Mouse (Mus musculus): ENCODE data around the gene Defb35. TPM values are rescaled to one million over a fixed set of nuclear protein-coding genes. Genes with fewer than 3 reads are reported as not detected.
A peak's percentile ranks its signal among the peaks of the same experiment; 100 is the strongest.
"Not testable (repeated sequence)": the region's sequence is repeated elsewhere in the genome, so short reads cannot be mapped to it uniquely, and the experiment has no call there.

The Defb35 gene
- not detected for total RNA-seq (2021)
- long read RNA-seq, experiment 1: 0 reads
- long read RNA-seq, experiment 2: 0 reads

DNA sequence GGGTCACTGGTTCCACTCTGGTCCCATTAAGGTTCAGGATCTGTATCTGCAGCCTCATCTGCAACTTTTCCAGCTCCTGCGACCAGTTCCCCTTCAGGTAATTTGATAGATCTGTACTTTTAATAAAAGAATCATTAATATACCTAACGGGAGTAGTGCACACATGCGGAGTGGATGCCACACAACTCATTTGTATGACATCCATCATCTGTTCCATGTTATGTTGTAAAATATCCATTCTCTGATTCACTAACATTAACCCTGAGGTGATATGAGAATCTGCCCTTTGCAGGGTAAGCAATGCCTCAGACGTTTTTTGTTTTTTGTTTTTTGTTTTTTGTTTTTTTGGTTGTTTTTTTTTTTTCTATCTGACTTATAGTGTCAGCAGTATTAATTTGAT is at the start of gene Defb35:
Gene Defb35 (plus strand): TSS at position 301 of the 400 bp plus-strand sequence.
- DNase-seq: not testable (repeated sequence)

DNA sequence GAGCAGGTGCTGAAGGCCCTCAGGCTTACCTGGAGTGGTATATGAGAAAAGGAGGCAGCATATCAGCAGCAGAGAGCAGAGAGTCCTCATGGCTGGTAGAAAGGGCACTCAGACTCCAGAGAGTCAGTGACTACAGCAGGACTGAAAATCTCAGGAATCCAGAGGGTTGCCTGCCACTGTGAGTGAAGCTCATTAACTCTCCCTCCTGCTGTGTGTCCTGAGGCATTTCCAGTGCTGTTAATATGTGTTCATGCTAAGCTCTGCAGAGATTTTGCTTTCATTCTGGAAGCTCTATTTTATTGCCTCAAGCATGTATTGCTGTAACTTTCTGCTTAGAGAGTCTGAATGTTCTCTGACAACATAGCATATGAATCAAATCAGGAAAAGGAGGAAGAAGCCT is 31.9 kb upstream of the Defb35 start, which contains the start of gene Defb11:
Gene Defb11 (minus strand): TSS at position 123 of the 400 bp plus-strand sequence.
- DNase-seq: not testable (repeated sequence)

DNA sequence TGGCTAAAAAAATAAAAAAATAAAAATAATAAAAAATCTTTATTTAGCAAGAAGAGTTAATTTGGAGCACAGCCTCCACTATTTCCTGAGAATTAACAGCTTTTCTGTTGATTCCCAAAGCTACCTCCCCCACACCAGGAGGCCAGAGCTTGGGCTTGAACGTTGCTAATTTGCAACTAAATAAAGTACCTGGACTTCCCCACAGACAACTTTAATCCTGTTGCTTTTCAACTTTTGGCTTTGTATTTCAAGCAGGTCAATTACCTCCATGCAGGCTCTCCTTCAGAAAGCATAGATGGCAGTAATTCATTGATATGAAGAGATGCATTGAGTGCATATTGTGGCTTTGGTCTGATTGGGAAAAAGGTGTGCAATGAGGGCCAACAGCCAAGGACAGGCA is 26.2 kb upstream of the Defb35 start:
- DNase-seq: no peak

DNA sequence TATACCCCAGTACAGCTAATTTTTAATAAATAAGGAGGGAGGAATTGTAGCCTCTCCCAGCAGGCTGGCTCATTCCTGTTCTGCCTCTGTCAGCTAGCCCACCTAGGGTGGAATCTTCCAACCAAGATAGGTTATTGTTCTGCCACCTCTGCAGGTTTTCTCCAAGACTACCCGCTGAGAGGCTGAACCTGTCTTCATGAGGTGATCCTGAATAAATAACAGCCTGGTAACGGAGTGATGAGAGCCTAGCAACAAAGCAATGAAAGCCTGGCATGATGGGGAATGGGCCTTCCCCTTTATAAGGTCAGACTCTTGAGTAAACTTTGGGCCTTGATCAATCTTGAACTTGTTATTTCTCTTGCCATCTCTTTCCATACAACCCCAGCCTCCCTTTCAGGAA is 25.6 kb upstream of the Defb35 start:
- no peak for DNase-seq

DNA sequence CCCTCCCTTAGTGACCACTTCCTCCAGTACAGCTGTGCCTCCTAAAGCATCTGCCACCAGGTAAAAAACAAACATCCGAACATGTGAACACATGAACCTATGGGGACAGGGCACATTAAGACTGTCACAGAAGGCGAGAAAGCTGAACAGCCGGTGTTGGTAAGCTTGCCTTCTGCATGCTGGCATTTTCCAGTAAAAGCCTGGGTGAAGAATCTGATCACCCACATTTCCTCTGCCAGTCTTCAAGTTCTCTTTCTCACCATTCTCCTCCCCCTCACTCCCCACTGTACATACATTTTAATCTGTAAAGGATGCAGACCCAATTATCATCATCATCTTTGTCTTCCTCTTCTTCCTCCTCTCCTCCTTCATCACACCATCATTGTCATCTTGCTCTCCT is 22.5 kb upstream of the Defb35 start:
- DNase-seq: no peak

DNA sequence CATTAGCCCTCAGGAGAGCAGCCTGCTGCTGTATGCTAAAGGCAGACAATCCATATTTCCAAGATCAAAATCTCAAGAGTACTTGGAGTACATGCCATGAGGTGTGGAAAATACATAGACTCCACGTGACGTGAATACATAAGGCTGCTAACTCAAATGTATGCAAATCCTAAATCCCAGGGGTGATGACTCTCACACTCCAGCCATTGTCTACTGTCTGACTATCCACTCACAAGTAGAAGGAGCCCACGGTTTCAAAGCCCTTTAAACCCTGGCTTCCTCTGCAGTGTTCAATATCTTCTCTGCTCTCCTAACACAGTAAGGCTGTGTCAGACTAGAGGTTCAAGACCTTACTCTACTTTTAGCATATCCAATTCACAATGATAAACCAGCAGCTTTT is 7.4 kb upstream of the Defb35 start:
- DNase-seq: not testable (repeated sequence)

DNA sequence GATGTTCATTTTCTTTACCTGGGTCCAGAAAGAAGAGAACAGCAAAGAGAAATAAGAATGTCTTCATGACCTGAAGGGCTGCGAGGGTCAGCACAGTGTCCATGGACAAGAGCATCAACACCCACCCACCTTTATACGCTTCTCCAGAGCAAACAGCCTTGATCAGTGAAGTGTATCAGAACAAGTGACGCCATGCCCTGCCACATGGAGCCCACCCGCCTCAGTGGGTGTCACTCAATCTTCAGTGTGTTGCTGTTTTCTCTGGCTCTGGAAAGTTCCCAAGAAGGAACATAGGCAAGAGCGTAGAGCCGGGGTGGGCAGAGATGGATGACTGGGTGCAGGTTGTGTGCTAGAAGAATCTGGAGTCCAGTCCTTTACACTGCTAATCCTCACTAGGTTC is 5.5 kb upstream of the Defb35 start, which contains the start of gene Defb15:
Gene Defb15 (minus strand): TSS at position 101 of the 400 bp plus-strand sequence.
- no peak for DNase-seq

DNA sequence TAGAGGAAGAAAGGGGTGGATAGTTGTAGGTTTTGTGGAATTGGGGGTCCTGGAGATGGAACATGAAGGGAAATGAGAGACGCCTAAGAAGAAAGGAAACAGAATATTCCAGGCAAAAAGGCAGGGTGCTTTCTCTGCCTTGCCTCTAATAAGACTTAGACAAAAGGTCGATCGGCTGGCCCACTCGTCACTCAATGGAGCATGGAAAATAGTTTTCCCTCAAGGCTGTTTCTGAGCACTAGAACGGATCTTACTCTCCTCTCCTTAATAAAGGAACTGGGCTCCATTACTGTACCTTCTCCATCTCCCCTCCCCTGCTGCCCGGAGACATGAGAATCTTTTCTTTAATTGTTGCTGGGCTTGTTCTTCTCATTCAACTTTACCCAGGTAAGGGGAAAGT is 8.3 kb downstream of the Defb35 start, which contains the start of gene Defb13:
Gene Defb13 (plus strand): TSS at position 301 of the 400 bp plus-strand sequence.
- DNase-seq: no peak

DNA sequence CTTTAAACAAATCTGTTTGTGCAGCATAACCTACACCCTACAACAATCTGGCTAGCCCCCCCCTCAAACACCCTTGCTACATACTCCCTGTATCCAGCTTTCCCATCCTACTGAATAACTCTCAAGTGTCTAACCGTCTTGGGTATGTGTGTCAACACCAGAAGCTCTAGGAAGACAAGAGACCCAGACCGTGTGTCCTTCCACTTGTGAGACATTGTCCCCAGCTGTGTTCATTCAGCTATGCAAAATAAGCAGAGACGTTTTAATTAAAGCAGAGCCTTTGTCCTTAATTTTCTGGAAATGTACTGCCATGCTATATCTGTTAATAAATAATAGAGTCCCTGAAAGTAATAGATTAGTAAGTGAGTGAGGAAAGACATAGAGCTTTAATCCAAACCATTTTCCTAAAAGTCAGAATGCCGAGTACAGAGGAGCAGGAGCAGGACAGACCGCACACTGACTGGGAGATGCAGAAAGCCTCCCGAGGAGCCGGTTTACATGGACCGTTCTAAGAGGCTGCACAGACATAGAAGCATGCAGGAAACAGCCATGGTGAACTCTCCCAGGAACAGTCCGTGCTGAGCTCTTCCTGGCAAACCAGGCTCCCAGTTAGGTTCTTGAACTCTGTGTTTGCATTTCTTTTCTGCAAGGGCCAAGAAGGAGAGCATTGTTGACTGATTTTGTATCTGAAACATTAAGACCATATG is 9.3 kb downstream of the Defb35 start:
- DNase-seq: no peak

DNA sequence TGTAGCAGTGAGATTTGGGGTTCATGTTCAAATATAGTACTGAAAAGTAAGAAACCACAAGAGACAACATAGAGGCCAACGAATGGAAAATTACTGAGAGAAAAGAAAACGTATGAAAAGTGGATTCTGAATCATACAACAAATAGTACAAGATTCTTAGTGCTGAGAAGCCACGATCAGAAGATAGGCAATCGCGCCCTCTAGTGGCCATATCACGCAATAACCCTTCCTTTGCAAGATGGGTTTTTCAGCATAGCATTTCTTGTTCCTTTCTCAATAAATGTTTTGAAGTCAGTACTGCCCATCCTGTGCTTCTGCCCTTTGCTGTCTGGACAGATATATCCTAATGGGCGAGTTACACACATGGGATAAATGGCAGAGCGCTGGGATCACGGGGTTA is 17.2 kb downstream of the Defb35 start:
- DNase-seq: peak; percentile 50 to 65

DNA sequence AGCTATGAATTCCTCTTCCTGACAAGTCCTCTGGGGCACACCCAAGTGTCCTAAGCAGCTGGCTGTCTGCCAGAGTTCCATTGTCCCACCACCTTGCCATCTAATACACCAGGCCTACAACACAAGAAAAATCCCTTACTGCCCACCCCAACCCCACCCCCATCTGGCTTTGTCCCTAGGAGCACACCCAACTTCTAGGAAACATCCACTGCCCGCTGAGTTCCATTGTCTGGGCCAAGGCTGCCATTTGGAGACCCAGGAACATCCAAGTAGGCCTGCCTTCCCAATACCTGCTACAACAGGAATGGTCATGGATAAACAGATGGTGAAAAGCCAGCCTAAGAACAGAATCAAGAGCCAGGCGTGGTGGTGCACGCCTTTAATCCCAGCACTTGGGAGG is 18.2 kb downstream of the Defb35 start:
- no peak for DNase-seq

DNA sequence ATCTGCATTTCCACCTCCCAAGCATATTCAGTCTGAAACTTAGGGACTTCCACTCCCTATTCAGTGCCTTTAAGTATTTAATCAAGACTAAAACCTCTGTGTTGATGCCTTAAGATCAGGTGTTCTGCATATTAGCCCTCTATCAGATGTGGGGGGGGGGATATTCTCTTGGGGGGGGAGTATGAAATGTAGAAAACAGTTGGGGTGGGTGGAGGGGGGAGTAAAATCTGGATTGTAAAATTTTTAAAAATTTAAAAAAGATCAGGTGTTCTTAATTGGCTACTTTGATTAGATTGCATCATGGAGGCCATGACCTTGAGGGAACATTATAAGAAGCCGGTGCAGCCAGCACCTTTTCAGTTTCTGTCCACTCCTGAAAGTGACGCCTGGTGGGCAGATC is 20.3 kb downstream of the Defb35 start, which contains the start of gene Fam90a1a:
Gene Fam90a1a (plus strand): TSS at position 301 of the 400 bp plus-strand sequence.
- no peak for DNase-seq

DNA sequence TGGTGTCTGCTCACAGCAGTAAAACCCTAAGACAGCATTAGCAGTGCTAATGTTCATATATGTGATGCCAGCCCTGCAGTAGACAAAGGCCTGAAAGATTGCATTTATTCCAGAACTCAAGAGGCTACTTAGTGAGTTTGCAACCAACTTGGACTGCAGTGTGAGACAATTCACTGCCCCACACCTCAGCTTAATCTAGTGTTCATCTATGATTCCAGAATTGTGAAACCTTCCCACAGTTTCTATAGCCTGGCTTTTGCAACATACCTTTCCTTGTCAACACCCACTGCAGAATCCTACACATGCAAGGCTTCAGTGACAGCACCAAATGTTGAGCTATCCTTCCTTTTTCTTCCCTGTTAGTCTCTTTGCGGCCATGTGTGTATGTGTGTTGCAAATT is 28.5 kb downstream of the Defb35 start:
- DNase-seq: no peak

DNA sequence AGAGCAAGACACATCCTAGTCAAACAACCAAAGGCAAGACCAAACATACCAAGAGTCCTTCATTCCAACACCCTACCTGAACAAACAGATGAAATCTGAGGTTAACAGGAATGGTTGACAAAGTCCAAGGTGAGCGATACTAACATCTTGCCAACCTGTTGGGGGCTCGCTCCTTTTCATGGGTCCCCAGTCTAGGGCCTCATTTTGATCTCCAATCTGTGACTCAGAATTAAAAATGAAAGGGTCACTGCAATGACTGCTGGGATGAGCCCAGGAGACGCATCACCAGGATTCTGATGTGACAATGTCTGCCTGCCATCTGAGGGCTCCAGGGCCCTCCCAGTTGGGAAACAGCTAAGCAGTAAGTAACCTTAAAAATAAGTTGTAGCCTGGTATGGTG is 31.3 kb downstream of the Defb35 start, which contains the start of gene Ccdc70:
Gene Ccdc70 (plus strand): TSS at position 301 of the 400 bp plus-strand sequence.
- no peak for DNase-seq

DNA sequence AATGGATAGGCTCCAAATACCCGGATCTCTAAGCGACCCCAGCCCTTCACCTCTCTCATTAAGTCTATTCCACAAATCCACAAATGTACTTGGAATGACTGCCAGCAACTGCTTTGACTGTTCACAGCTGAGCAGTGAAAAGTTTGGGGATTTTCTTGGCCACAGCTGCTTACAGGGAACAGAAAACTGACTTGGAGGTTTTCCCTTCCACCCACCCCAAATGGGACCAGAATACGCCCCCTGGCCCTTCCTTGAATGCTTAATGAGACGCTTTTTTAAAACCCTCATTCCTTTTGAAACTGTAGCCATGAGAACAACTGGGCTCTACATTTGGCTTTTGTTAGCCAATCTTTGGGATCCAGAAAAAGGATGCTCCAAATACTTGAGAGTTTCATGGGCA is 40.0 kb downstream of the Defb35 start:
- DNase-seq: no peak

DNA sequence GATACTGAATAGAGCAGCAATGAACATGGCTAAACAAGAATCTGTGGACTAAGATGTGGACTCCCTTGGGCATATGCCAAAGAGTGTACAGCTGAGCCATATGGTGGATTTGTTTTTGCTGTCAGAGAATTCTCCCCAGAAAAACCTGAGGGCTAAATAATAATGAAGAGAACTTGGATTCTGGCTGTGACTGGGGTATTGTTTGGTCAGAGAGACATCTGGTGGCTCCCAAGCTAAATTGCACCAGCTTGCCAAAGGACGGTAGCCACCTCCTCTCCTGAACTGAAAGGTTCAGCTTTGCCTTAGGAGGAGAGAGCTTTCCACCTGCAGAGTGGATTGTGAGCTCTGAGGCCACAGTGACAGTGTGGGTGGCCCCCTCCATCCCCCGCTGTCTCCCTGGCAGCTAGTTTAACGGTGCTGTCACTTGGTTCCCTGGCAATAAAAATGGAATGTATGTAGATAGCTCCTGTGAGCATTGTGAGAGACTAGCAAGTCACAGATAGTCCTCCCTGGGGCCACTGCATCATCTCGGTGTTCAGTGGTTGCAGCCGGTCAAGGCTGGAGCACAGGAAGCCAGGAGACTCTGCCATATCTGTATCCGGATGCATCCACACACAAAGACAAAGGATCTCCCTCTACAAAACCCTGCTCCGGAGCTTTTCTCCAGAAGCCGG is 43.6 kb downstream of the Defb35 start:
- peak in 1 of 2 experiments; percentile 5 for DNase-seq

Other genes with a start within 250 kb of the Defb35 start
- not detected for gene AY761184, start 234.7 kb upstream of the Defb35 start, total RNA-seq (2021)
- gene Defa24, start 203.9 kb upstream of the Defb35 start, total RNA-seq (2021): not detected
- gene Defb50, start 114.8 kb upstream of the Defb35 start, total RNA-seq (2021): not detected
- gene Defb2, start 98.4 kb upstream of the Defb35 start, total RNA-seq (2021): not detected
- not detected for gene Defb10, start 79.5 kb upstream of the Defb35 start, total RNA-seq (2021)
- not detected for gene Defb9, start 52.9 kb upstream of the Defb35 start, total RNA-seq (2021)
- gene Defb11, start 31.9 kb upstream of the Defb35 start, total RNA-seq (2021): not detected
- not detected for gene Defb15, start 5.6 kb upstream of the Defb35 start, total RNA-seq (2021)
- gene Defb13, start 8.4 kb downstream of the Defb35 start, total RNA-seq (2021): not detected
- not detected for gene Fam90a1a, start 20.4 kb downstream of the Defb35 start, total RNA-seq (2021)
- gene Ccdc70, start 31.4 kb downstream of the Defb35 start, total RNA-seq (2021): not detected
- gene Atp7b, start 122.0 kb downstream of the Defb35 start, total RNA-seq (2021): 1 to 10 TPM in 1 of 2 experiments, under 1 TPM in 1; 0.76 to 1.4 TPM
- 10 to 100 TPM; 40.6 to 43.2 TPM for gene Alg11, start 122.4 kb downstream of the Defb35 start, total RNA-seq (2021)
- gene Nek5, start 186.7 kb downstream of the Defb35 start, total RNA-seq (2021): 1 to 10 TPM; 5.9 to 7.4 TPM
- gene Nek3, start 228.1 kb downstream of the Defb35 start, total RNA-seq (2021): 1 to 10 TPM; 4.6 to 4.9 TPM
- 1 to 10 TPM; 5.2 to 5.6 TPM for gene Ckap2, start 247.5 kb downstream of the Defb35 start, total RNA-seq (2021)

Measured in adrenal gland, postnatal 36 days (tissue).